Mouse (Mus musculus) spleen, postnatal 4 days (tissue): Measurements from ENCODE around the gene Ccdc157.
A peak's percentile ranks its signal among the peaks of the same experiment; 100 is the strongest.
"Not testable (repeated sequence)": the region's sequence is repeated elsewhere in the genome, so short reads cannot be mapped to it uniquely, and the experiment has no call there.

Experiments
- DNase-seq, 2 experiments: peaks; one replicate each; pipeline ENCODE4 v3.0.0; 2022; ENCODE audit warnings: low spot score in 2 of 2

The Ccdc157 gene

GRCm38 (mm10) chr11:4159808-4160708 lies at the start of gene Ccdc157, which contains the start of gene Sf3a1:
Gene Ccdc157, minus strand, starts transcription at chr11:4160293.
Gene Sf3a1, plus strand, starts transcription at chr11:4160350.
- peak; percentile 93 to 96 for DNase-seq

- DNase-seq: no peak
Observed at GRCm38 (mm10) chr11:4209556-4209955, 49.5 kb upstream of the Ccdc157 start.

- DNase-seq: no peak
Observed at GRCm38 (mm10) chr11:4207655-4208054, 47.6 kb upstream of the Ccdc157 start.

GRCm38 (mm10) chr11:4206563-4206962 lies 46.5 kb upstream of the Ccdc157 start:
- DNase-seq: no peak

DNA sequence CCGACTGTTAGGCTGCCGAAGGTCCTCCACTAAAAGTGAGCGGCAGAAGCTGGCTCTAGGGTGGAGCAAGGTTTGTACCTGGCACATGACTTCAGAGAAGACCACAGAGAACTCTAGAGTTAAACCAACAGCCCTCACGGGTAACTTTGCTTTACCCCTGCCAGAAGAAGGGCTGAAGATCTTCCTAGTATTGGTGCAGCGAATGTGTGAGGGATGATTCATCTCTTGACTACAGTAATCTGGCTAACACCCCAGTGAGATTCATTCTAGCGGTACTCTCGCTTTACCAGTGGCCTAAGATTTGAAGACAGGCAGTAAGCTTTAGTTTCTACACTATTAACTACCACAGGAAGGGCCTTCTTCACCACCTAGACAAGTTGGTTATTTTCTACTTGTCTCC lies 45.9 kb upstream of the Ccdc157 start:
- DNase-seq: no peak

GRCm38 (mm10) chr11:4205097-4205655 lies 45.1 kb upstream of the Ccdc157 start:
- DNase-seq: no peak

GRCm38 (mm10) chr11:4203705-4204074 lies 43.6 kb upstream of the Ccdc157 start:
- DNase-seq: peak; percentile 34 to 65

DNA sequence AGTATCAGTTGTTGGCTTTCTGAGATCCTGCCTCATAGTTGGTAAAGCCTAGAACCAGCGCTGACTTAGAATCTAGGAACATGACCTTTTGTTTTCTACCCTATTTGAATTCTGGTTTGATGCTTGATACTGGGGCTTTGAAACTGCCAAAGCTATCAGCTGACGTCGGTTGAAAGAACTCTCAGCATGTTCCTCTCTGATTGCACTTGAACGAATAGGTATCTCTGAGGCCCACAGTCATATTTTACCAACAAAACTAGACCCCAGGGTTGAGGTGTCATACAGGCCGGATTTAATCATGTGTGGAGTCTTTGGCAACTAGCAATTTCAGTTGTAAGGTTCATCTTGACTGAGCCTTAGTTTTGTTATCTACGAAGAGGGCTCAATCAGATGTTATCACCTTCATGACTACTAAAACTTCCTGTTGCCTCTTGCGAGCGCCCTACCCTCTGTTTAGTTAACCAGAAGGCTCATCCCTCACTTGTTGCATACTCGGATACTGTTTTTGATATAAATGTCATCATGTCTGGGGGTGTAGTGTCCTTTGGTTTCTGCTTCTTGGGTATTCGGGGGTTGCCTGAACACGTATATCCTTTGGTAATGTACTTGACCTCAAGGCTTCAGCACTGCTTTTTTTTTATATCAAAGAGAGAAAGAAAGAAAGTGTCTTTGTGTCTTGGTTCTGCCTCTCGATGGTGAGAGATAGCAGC lies 43.1 kb upstream of the Ccdc157 start:
- no peak for DNase-seq

DNA sequence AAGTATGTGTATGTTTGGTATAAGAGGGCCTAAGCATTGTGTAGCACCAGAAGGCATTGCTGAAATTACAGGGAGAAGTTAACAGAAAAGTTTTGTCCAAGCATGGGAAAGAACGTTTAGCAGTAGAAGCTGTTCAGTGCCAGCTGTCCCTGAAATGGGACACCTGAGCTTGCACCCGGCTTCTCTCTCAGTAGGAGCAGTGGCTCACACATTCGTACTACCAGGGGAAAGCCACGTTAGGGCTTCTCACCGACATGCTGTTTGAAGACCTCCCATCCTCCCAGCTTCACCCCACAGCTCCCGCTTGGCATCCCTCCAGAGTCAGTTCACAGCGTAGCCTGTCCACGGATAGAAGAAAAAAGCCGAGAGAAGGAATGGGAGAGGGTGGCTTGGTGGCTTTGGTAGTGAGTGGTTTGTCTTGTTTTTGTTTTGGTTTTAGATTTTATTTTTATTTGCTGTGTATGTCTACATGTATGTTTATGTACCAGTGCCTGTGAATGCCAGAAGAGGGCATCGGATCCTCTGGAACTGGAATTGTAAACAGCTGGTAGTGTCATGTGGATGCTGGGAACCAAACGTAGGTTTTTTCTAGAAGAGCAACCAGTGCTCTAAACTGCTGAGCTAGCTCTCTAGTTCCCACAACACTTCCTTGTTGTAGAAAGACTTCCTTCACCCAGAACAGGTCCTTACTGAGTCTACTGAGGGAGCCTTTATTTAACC lies 42.0 kb upstream of the Ccdc157 start:
- no peak for DNase-seq

DNA sequence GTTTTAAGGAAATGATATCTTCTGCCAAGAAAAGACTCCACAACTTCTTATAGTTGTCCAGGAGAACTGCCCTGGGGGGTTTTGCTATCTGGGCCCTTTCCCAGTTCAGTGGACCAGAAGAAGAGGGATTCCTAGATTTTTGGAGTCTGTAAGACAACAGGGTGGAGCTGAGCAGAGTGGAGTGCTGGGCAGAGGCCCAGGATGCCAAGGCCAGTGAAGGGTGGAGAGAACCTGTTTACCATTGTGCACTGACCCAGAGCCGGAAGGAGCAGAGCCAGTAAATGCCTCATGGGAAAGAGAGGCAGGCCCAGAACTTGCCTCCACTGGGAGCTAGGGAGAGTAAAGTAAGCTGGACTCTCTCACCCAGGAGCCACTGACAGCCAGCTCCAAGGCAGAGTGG lies 37.6 kb upstream of the Ccdc157 start:
- DNase-seq: no peak

DNA sequence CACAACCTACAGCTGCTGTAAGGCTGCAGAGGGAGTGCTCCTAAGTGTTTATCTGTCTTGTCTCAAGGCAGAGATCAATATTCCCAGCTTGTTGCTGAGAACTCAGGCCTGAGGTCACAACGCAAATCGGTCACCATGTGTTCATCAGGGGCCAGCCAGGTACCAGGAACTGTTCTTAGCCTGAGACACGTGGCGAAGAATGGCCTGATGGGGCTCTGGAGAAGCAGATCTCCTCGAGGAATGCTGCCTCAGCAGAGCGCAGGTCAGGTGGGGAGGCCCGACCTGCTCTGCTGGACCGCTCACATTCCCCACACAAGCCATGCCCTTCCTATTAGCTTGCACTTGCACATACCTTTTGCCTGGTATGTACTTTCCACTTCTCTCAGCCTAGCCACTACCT lies 36.5 kb upstream of the Ccdc157 start:
- DNase-seq: no peak

GRCm38 (mm10) chr11:4195597-4196031 lies 35.5 kb upstream of the Ccdc157 start:
- DNase-seq: no peak

- DNase-seq: no peak
Observed at GRCm38 (mm10) chr11:4193420-4193819, 33.3 kb upstream of the Ccdc157 start.

GRCm38 (mm10) chr11:4192757-4193156 lies 32.7 kb upstream of the Ccdc157 start:
- DNase-seq: no peak

DNA sequence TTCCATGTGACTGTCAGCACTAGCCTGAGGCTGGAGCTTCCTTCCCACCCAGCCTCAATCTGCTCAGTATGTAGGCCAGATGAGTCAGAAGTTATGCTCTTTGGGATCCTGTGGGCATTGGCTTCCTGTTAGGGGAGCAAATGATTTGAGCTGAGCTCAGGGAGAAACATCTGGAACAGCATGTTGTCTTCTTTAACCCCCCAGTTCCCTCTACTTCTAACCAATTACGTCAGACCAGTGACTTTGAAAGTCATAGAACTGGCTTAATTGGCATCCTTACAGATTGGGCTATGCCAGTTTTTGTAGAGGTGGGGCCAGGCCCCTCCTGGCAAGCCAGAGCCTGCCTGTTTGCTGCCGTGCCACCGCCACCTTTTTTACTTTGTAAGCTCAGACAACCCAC lies 30.6 kb upstream of the Ccdc157 start:
- DNase-seq: no peak

- no peak for DNase-seq
Observed at GRCm38 (mm10) chr11:4189182-4189581, 29.1 kb upstream of the Ccdc157 start.

GRCm38 (mm10) chr11:4187318-4187700 lies 27.2 kb upstream of the Ccdc157 start:
- no peak for DNase-seq

GRCm38 (mm10) chr11:4186486-4187317 lies 26.6 kb upstream of the Ccdc157 start, which contains the start of gene Tbc1d10a:
Gene Tbc1d10a, plus strand, starts transcription at chr11:4186789.
- DNase-seq: peak; percentile 98 to 99

DNA sequence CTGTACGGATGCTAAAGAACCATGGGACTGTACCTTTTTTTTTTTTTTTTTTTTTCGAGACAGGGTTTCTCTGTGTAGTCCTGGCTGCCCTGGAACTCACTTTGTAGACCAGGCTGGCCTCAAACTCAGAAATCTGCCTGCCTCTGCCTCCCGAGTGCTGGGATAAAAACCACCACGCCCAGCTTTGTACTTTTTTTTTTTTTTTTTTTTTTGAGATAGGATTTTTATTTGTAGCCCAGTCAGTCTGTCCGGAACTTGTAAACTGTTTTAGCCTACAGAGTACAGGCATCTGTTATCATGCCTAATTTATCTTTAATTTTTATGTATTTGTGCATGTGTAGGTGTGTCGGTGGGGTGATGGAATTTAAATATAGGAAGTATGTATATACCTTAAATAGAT lies 25.4 kb upstream of the Ccdc157 start:
- not testable (repeated sequence) for DNase-seq

- DNase-seq: no peak
Observed at GRCm38 (mm10) chr11:4184251-4184952, 24.3 kb upstream of the Ccdc157 start.
